Comparison of ENCODE assay signal across 9 mouse cellular contexts in genomic region chr2:79292431-79292830, GRCm38 (mm10).
"Had no signal": no experiment of that assay in that cellular context is flagged by ENCODE, and none has a peak within 500 bp of the region (broad histone marks: within the 10 kb centered on the region; RNA-seq: fewer than 3 reads in every experiment).

No protein-coding gene starts in this region.

- DNase-seq: kidney, adult 18-20 months; kidney, adult 9 months; kidney, postnatal 14 days; kidney, postnatal 4 days; liver, postnatal 0 days; lung, embryonic 14.5 days; spleen, adult 18-20 months; thymus, adult 18-20 months; thymus, postnatal 36 days had no signal
